Mouse (Mus musculus) kidney, postnatal 0 days (tissue): Measurements from ENCODE around the gene Cux1. TPM values are rescaled to one million over a fixed set of nuclear protein-coding genes. Genes with fewer than 3 reads are reported as not detected.

ENCODE experiments used
- ATAC-seq: fragments of 200-750 bp; cut with Nextera tagmentation; replicated peaks from 2 replicates; pipeline ENCODE4 v1.8.0; 2017; ENCODE audit warnings: low read depth, moderate number of reproducible peaks, moderate TSS enrichment, moderate library complexity; ENCODE audit not compliant: low FRiP score
- DNase-seq: peaks from one replicate; pipeline ENCODE4 v3.0.0-alpha.2; 2016; ENCODE audit warnings: low spot score
- H3K27ac ChIP-seq: fragments of 300-500 bp; sonication (generic); 2 replicates; pipeline ENCODE4 v1.5.1; 2014; ENCODE audit warnings: mild to moderate bottlenecking
- H3K27me3 ChIP-seq: fragments of 300-500 bp; sonication (generic); 2 replicates; pipeline ENCODE4 v1.6.1; 2014; ENCODE audit warnings: low read length, mixed read lengths; ENCODE audit not compliant: insufficient read depth
- H3K36me3 ChIP-seq: fragments of 300-500 bp; sonication (generic); 2 replicates; pipeline ENCODE4 v1.6.1; 2014; ENCODE audit warnings: low read length, mixed read lengths; ENCODE audit not compliant: insufficient read depth
- H3K4me1 ChIP-seq: fragments of 300-500 bp; sonication (generic); replicated peaks from 2 replicates; pipeline ENCODE4 v1.6.1; 2014; ENCODE audit warnings: antibody characterized with exemption, low read length, mixed read lengths; ENCODE audit not compliant: insufficient read depth
- H3K4me2 ChIP-seq: fragments of 300-500 bp; sonication (generic); 2 replicates; pipeline ENCODE4 v1.6.1; 2014; ENCODE audit warnings: mild to moderate bottlenecking, low read length, moderate library complexity, mixed read lengths
- H3K4me3 ChIP-seq: fragments of 300-500 bp; sonication (generic); replicated peaks from 2 replicates; pipeline ENCODE4 v1.5.1; 2014; ENCODE audit warnings: low read depth, low read length
- H3K9ac ChIP-seq: fragments of 300-500 bp; sonication (generic); 2 replicates; pipeline ENCODE4 v1.6.1; 2014; ENCODE audit warnings: low read depth, low read length
- H3K9me3 ChIP-seq: fragments of 300-500 bp; sonication (generic); replicated peaks from 2 replicates; pipeline ENCODE4 v1.6.1; 2016; ENCODE audit warnings: low read length, inconsistent platforms, mixed read lengths
- CTCF ChIP-seq: IDR thresholded peaks from 2 replicates; pipeline ENCODE4 v1.5.1; 2016; ENCODE audit warnings: antibody characterized with exemption, low read depth, mild to moderate bottlenecking, moderate library complexity
- WGBS: fragments of 180-500 bp; shearing (Covaris S2); extraction: QIAGEN DNeasy Blood & Tissue Kit; methylation state at CpG from one replicate; pipeline ENCODE4 v1.1.7; 2014; 5-methylcytosine and 5-hydroxymethylcytosine counted together
- polyA plus RNA-seq: library from polyadenylated mRNA; unstranded; fragments of >200 nt; fragmentation: Nextera tagmentation; extraction: Ambion mirVana; gene quantifications from 2 replicates; pipeline ENCODE4 v1.2.1, GENCODE M21; 2015

The Cux1 gene
- polyA plus RNA-seq, 1 experiment from 2014 or later: 73.4 TPM

DNA sequence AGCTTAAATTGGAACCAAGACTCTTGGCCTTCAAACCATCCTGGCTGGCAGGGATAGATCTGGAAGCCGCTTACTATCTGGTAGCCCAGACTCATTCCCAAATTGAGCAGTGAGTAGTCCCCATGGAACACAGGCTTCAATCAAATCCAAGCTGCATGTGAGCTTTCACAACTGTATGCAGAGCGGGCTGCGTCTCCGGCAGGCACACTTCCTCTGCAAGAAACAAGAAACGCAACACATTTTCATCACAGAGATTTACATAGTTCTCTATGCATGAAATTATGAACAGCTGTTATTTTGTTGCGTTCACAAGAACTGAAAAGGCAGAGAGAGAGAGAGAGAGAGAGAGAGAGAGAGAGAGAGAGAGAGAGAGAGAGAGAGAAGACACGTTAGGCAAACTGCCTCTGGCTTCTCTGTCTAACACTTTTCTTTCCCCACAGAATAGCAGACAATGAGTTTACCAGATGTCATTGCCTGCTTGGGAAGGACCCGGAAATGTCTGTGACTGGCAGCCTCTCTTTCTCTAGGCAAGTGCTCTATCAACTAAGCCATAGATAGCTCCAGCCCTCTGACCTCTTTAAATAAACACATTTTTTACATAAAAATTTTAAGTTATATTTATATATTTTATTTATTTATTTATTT, 27.7 kb upstream of the Cux1 start:
- no peak overlapping the region for H3K4me3 ChIP-seq
- WGBS: 59% methylated on average over 8 of the region's 8 CpGs
- H3K36me3 ChIP-seq: no peaks in the 10 kb centered on the region
- DNase-seq (peak; percentile 51), ATAC-seq (no peak)
- no peak overlapping the region for H3K4me2 ChIP-seq
- no peaks in the 10 kb centered on the region for H3K27me3 ChIP-seq
- no peak overlapping the region for H3K9ac ChIP-seq
- H3K27ac ChIP-seq: no peak overlapping the region
- TF ChIP-seq CTCF: no peak
- H3K4me1 ChIP-seq: no peaks in the 10 kb centered on the region
- H3K9me3 ChIP-seq: no peaks in the 10 kb centered on the region

DNA sequence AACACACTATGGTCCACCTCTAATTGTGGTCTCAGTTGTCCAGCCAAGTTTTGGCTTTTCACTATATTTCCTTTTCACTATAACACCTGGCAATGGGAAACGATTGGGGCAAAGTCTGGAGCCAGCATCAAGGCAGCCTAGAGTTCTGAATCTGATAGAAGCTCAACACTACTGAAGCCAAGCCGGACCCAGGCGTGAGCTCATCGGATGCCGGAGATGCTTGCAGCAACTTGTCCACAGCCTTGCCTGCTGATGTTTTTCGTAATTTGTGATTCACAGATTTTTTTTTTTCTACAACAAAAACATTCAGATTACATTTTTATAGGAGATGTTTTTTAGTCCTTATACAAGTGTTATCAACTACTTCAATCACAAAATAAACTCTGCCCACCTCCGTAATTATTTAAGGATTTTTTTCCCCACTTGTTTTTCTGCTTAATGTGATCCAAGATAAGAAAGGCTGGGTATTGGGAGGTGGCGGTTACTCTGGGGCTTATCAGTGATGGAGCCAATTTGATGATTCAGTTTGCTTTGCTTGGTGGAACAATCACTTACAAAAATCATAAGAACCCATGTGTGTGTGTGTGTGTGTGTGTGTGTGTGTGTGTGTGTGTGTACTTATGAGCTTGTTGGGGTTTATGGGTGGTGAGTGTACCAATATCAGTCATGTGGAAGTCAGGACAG, 24.7 kb upstream of the Cux1 start:
- 83% methylated on average over 8 of the region's 8 CpGs for WGBS
- no peak overlapping the region for H3K27ac ChIP-seq

DNA sequence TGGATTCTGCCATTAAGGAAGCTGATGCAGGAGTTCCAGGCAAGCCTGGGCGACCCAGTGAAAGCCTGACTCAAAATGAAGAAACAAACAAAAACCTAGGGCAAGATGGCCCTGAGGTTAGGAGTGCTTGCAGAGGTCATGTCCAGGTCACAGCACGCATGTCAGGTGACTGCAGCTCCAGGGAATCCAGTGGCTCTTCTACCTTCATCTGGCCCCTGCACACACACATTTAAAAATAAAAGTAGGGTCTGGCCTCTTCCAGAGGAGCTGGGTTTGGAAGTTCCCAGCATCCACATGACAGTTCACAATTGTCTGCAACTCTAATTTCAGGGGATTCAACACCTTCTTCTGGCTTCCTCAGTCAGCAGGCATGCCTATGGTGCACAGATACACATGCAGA, 21.7 kb upstream of the Cux1 start:
- H3K27me3 ChIP-seq: no peaks in the 10 kb centered on the region
- H3K4me3 ChIP-seq: no peak overlapping the region
- no peaks in the 10 kb centered on the region for H3K9me3 ChIP-seq
- no peaks in the 10 kb centered on the region for H3K4me1 ChIP-seq
- ATAC-seq (no peak), DNase-seq (no peak)
- TF ChIP-seq CTCF: no peak
- H3K36me3 ChIP-seq: no peaks in the 10 kb centered on the region
- H3K4me2 ChIP-seq: no peak overlapping the region
- WGBS: 50% methylated on average over 2 of the region's 2 CpGs
- no peak overlapping the region for H3K9ac ChIP-seq
- H3K27ac ChIP-seq: no peak overlapping the region

More for the DNA sequence above, 24.7 kb upstream of the Cux1 start:
- DNase-seq (no peak), ATAC-seq (no peak)
- Histone ChIP-seq H3K27me3 (no peaks in the 10 kb centered on the region), H3K4me1 (no peaks in the 10 kb centered on the region), H3K9ac (no peak overlapping the region), H3K4me3 (no peak overlapping the region), H3K9me3 (no peaks in the 10 kb centered on the region), H3K4me2 (no peak overlapping the region), H3K36me3 (no peaks in the 10 kb centered on the region)
- TF ChIP-seq CTCF: no peak

DNA sequence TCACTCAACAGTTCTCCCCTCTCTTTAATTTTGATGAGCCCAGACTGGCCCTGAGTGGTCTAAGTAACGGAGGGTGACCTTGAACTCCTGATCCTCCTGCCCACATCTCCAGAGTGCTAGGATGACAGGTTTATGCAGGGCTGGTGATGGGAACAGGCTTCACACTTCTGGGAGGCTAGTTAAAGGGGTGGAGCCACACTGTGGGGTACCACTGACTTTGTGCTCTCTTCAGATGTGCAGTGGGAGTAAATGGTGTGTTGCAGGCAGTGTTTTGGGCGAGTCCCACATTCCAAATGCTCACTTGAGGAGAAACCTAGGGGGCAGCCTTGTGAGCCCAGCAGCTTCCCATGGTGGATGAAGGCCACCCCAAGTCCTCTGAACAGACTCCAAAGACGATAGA, 21.2 kb upstream of the Cux1 start:
- no peaks in the 10 kb centered on the region for H3K27me3 ChIP-seq
- H3K4me3 ChIP-seq: no peak overlapping the region
- H3K36me3 ChIP-seq: no peaks in the 10 kb centered on the region
- TF ChIP-seq CTCF: no peak
- H3K4me1 ChIP-seq: no peaks in the 10 kb centered on the region
- no peak overlapping the region for H3K4me2 ChIP-seq
- no peak for DNase-seq
- H3K27ac ChIP-seq: no peak overlapping the region
- no peak overlapping the region for H3K9ac ChIP-seq
- H3K9me3 ChIP-seq: no peaks in the 10 kb centered on the region
- WGBS: 65% methylated on average over 3 of the region's 3 CpGs
- ATAC-seq: no peak

DNA sequence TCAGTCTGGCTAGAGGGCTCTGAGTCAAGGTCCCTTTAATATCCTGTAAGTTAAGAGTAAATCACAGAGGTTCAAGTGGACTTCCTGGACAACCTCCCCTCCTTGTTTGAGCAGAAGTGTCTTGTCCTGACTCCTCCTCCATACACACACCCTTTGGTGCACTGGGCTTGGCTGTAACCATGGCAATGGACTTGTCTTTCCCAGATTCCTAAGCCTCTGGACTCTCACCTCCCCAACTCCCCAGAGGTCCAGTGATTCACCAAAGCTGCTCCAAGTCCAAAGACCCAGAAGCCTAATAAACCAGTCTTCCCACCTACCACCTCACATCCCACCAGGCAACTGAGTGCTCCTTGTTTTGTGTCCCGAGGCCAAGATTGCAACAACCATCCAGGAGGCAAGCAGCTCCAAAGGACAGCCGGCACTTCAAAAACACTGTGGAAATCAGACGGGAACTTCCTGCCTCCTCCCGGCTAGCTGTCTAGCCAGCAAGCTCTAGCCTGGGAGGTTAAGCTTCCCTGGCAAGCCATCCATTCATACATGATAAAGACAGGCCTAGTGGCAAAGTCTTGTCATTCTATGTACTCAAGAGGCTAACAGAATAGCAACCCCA, 17.5 kb upstream of the Cux1 start:
- H3K4me3 ChIP-seq: no peak overlapping the region
- no peaks in the 10 kb centered on the region for H3K9me3 ChIP-seq
- DNase-seq (peak; percentile 74), ATAC-seq (peak; percentile 84)
- no peaks in the 10 kb centered on the region for H3K36me3 ChIP-seq
- H3K27me3 ChIP-seq: no peaks in the 10 kb centered on the region
- H3K27ac ChIP-seq: 0 out of 2 replicates have a peak overlapping the region, but pooled peaks have one; percentile 10
- no peak overlapping the region for H3K9ac ChIP-seq
- no peak for TF ChIP-seq CTCF
- H3K4me2 ChIP-seq: no peak overlapping the region
- peaks cover 9% of the 10 kb centered on the region for H3K4me1 ChIP-seq
- 8% methylated on average over 4 of the region's 4 CpGs for WGBS

DNA sequence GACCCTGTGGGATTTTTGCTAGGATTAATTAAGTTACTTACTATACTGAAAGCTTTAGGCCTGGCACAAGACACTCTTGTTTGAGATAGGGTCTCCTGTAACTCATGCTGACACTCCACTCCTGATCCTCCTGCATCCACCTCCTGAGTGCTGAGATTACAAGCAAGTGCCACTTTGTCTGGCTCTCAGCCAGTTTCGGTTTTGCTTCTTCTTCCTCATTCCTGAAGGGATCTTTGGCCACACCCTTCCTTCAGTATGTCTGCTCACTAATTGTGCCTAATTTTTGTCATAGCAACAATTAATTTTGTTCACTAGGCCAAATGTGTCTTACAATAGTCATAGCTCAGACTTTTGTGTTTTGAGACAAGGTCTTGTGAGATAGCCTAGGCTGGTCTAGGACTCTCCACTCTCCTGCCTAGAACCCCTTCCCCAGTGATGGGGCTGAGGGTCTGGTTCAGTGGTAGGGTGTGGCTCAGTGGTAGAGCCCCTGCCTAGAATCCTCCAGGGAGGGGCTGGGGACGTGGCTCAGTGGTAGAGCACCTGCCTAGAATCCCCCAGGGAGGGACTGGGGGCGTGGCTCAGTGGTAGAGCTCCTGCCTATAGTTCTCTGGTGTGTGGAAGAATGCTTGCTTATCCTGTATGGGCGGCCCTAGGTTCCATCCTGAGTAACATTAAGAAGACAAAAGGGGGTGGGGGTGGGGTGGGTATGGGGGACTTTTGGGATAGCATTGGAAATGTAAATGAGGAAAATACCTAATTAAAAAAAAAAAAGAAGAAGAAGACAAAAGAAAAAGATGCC, 16.6 kb upstream of the Cux1 start:
- no peaks in the 10 kb centered on the region for H3K36me3 ChIP-seq
- ATAC-seq: no peak

More for the DNA sequence above, 16.6 kb upstream of the Cux1 start:
- TF ChIP-seq CTCF: no peak
- WGBS: 83% methylated on average over 4 of the region's 4 CpGs
- no peak overlapping the region for H3K4me3 ChIP-seq
- peaks cover 9% of the 10 kb centered on the region for H3K4me1 ChIP-seq
- no peak overlapping the region for H3K27ac ChIP-seq
- no peak overlapping the region for H3K9ac ChIP-seq
- DNase-seq: no peak
- no peak overlapping the region for H3K4me2 ChIP-seq
- no peaks in the 10 kb centered on the region for H3K9me3 ChIP-seq
- no peaks in the 10 kb centered on the region for H3K27me3 ChIP-seq
